Mouse (Mus musculus) CD4-positive, CD25-positive, alpha-beta regulatory T cell (primary cell): ENCODE results near the gene Foxi2. TPM values are rescaled to one million over a fixed set of nuclear protein-coding genes. Genes with fewer than 3 reads are reported as not detected.

Experiments
- polyA plus RNA-seq: library from polyadenylated mRNA; unstranded; fragments of 100-300 nt; shearing (Covaris generic); gene quantifications from one replicate; pipeline ENCODE4 v1.2.1, GENCODE M21; 2017

The Foxi2 gene
- polyA plus RNA-seq = not detected

DNA sequence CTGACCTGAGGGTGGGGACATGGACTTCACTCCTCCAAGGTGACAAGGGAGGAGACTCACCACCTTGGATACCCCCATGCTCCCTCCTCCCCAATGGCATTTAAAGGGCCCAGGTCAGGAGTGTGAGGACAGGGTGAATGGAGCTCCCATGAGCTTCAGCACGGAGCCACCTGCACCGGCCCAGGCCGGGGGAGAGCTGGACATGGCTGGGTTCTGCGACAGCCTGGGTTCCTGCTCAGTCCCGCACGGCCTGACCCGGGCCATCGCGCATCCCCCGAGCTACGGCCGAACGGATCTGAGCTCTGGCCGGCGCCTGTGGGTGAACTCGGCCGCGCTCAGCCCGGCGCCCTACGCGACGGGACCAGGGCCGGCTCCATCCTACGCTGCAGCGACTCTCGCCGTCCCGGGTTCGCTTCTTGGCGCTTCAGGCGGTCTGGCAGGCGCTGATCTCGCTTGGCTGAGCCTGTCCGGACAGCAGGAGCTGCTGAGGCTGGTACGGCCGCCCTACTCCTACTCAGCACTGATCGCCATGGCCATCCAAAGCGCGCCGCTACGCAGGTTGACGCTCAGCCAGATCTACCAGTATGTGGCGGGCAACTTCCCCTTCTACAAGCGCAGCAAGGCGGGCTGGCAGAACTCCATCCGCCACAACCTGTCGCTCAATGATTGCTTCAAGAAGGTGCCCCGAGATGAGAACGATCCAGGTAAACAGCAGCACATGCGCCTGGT lies at the start of gene Foxi2:
Gene Foxi2, plus strand, starts transcription at position 72 of the 729 bp plus-strand sequence.

Other genes with a start within 250 kb of the Foxi2 start
- gene Nps, start 151.6 kb upstream of the Foxi2 start, polyA plus RNA-seq = not detected
- gene Clrn3, start 118.3 kb downstream of the Foxi2 start, polyA plus RNA-seq = not detected
- 28.1 TPM for gene Ptpre, start 127.2 kb downstream of the Foxi2 start, polyA plus RNA-seq